Mouse (Mus musculus) adrenal gland, postnatal 10 days (tissue): ENCODE results near the gene Uap1l1. TPM values are rescaled to one million over a fixed set of nuclear protein-coding genes. Genes with fewer than 3 reads are reported as not detected.

ENCODE experiments used
- DNase-seq: peaks from one replicate; pipeline ENCODE4 v3.0.0; 2021; ENCODE audit warnings: mixed read lengths
- total RNA-seq, 2 experiments: library from RNA; stranded (reverse); gene quantifications; 2 replicates each; pipeline ENCODE4 v1.2.3; 2021

Uap1l1 gene
- total RNA-seq, 2 experiments from 2014 or later = 11.2 to 11.8 TPM

- peak; percentile 90 for DNase-seq
These were observed 6.5 kb upstream of the Uap1l1 start, which contains the start of gene Sapcd2 for GRCm38 (mm10) chr2:25371764-25372643. Gene Sapcd2 (plus strand): TSS chr2:25372321.

- no peak for DNase-seq
These were observed 4.5 kb upstream of the Uap1l1 start for GRCm38 (mm10) chr2:25369996-25370395.

GRCm38 (mm10) chr2:25364761-25365090, 756 bp downstream of the Uap1l1 start:
- DNase-seq = no peak

GRCm38 (mm10) chr2:25364313-25364712, 1.2 kb downstream of the Uap1l1 start:
- no peak for DNase-seq

- DNase-seq = no peak
These were observed 1.9 kb downstream of the Uap1l1 start for GRCm38 (mm10) chr2:25363478-25364178.

GRCm38 (mm10) chr2:25359848-25360247, 5.6 kb downstream of the Uap1l1 start:
- no peak for DNase-seq

GRCm38 (mm10) chr2:25356208-25357079, 9.0 kb downstream of the Uap1l1 start, which contains the start of gene Dpp7:
Gene Dpp7 (minus strand): TSS chr2:25356359.
- DNase-seq = peak; percentile 87

- no peak for DNase-seq
These were observed 9.9 kb downstream of the Uap1l1 start for GRCm38 (mm10) chr2:25355419-25356066.

- no peak for DNase-seq
These were observed 11.3 kb downstream of the Uap1l1 start for GRCm38 (mm10) chr2:25354211-25354610.

- no peak for DNase-seq
These were observed 14.8 kb downstream of the Uap1l1 start for GRCm38 (mm10) chr2:25350701-25351100.

- DNase-seq = peak; percentile 31
These were observed 16.0 kb downstream of the Uap1l1 start for GRCm38 (mm10) chr2:25349499-25349898.

- DNase-seq = no peak
These were observed 17.3 kb downstream of the Uap1l1 start for GRCm38 (mm10) chr2:25348162-25348561.

GRCm38 (mm10) chr2:25338303-25338702, 27.2 kb downstream of the Uap1l1 start:
- no peak for DNase-seq

- no peak for DNase-seq
These were observed 31.9 kb downstream of the Uap1l1 start for GRCm38 (mm10) chr2:25333569-25333968.

- peak; percentile 99 for DNase-seq
These were observed 33.0 kb downstream of the Uap1l1 start, which contains the start of gene Man1b1 for GRCm38 (mm10) chr2:25332286-25333160. Gene Man1b1 (plus strand): TSS chr2:25332338.

GRCm38 (mm10) chr2:25331470-25331869, 34.0 kb downstream of the Uap1l1 start:
- DNase-seq = no peak

- DNase-seq = peak; percentile 47
These were observed 37.0 kb downstream of the Uap1l1 start for GRCm38 (mm10) chr2:25328440-25328839.

GRCm38 (mm10) chr2:25326036-25326435, 39.4 kb downstream of the Uap1l1 start:
- DNase-seq = no peak

- DNase-seq = no peak
These were observed 45.4 kb downstream of the Uap1l1 start for GRCm38 (mm10) chr2:25320084-25320483.

GRCm38 (mm10) chr2:25318971-25319773, 46.3 kb downstream of the Uap1l1 start, which contains the start of gene Grin1:
Gene Grin1 (minus strand): TSS chr2:25319187.
- DNase-seq = peak; percentile 82
